Mouse (Mus musculus) midbrain, embryonic 10.5 days (tissue): ENCODE data around the gene C130079G13Rik. TPM values are rescaled to one million over a fixed set of nuclear protein-coding genes. Genes with fewer than 3 reads are reported as not detected.
"Not testable (repeated sequence)": the region's sequence is repeated elsewhere in the genome, so short reads cannot be mapped to it uniquely, and the experiment has no call there.

Experiments
- DNase-seq: peaks from one replicate; pipeline ENCODE4 v3.0.0-alpha.2; 2017; ENCODE audit warnings: low spot score
- H3K27ac ChIP-seq: fragments of 300-500 bp; sonication (generic); replicated peaks from 2 replicates; pipeline ENCODE4 v1.5.1; 2016; ENCODE audit warnings: mild to moderate bottlenecking
- H3K27me3 ChIP-seq: fragments of 300-500 bp; sonication (generic); 2 replicates; pipeline ENCODE4 v1.6.1; 2016; ENCODE audit warnings: low read depth, mild to moderate bottlenecking; ENCODE audit not compliant: poor library complexity, severe bottlenecking
- H3K36me3 ChIP-seq: fragments of 300-500 bp; sonication (generic); 2 replicates; pipeline ENCODE4 v1.6.1; 2016; ENCODE audit warnings: mild to moderate bottlenecking, moderate library complexity
- H3K4me1 ChIP-seq: fragments of 300-500 bp; sonication (generic); 2 replicates; pipeline ENCODE4 v1.6.1; 2016
- H3K4me3 ChIP-seq: fragments of 300-500 bp; sonication (generic); 2 replicates; pipeline ENCODE4 v1.5.1; 2016; ENCODE audit warnings: mild to moderate bottlenecking, moderate library complexity
- H3K9me3 ChIP-seq: fragments of 300-500 bp; sonication (generic); replicated peaks from 2 replicates; pipeline ENCODE4 v1.6.1; 2016; ENCODE audit warnings: mild to moderate bottlenecking
- WGBS: fragments of 180-500 bp; shearing (Covaris S2); methylation state at CpG from one replicate; pipeline ENCODE4 v1.1.7; 2016; 5-methylcytosine and 5-hydroxymethylcytosine counted together
- polyA plus RNA-seq: library from polyadenylated mRNA; unstranded; fragments of >200 nt; fragmentation: Nextera tagmentation; extraction: Ambion mirVana; gene quantifications from 2 replicates; pipeline ENCODE4 v1.2.1, GENCODE M21; 2016

C130079G13Rik gene
- not detected in 2 replicates for polyA plus RNA-seq

DNA sequence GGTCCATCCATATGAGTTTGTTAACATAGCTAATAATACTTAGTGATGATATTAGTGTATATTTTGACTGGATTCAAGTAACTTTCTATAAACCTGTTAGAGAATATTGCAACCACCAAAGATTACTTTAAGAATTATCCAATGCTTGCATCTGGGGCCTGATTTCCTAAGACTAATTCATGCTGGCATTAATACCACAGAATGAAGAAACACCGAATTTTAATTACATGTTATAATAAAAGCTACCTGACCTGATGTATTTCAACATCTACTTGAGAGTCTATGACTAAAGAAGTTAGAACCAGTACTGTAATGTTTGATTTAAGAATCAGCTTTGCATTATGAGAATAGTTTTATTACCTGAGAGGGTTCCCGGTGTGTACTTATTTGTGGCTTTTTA lies at the start of gene C130079G13Rik:
Gene C130079G13Rik (plus strand): TSS at position 301 of the 400 bp plus-strand sequence.
- no peak for DNase-seq
- Histone ChIP-seq H3K36me3 (no peaks in the 10 kb centered on the region), H3K4me1 (no peaks in the 10 kb centered on the region), H3K4me3 (no peak within 1 kb of the TSS), H3K27me3 (no peaks in the 10 kb centered on the region), H3K9me3 (no peaks in the 10 kb centered on the region), H3K27ac (no peak within 1 kb of the TSS)
- 86% methylated on average over 2 of the region's 2 CpGs for WGBS

DNA sequence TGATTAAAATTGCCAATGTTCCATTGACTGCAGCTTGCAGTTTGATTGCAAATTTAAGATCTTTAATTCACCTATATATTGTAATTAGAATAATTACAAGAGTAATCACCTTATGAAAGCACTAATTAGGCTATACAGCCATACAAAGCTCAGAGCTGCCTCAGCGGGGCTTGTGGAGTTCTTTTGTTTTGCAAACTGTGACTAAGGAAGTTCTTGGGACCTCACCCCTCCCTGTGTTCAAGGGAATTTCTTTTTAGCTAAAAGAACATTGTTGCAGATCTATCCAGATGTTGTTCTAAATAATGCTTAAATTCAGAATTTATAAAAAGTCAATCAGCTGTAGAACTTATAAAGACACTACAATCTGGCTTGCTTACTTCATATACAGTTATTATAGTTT lies 47.4 kb upstream of the C130079G13Rik start:
- H3K36me3 ChIP-seq, H3K9me3 ChIP-seq, DNase-seq, H3K4me1 ChIP-seq, H3K27me3 ChIP-seq, H3K4me3 ChIP-seq, H3K27ac ChIP-seq: not testable (repeated sequence)
- WGBS = 31% methylated on average over 1 of the region's 1 CpGs

GRCm38 (mm10) chr3:59879801-59880554 lies 45.0 kb upstream of the C130079G13Rik start:
- WGBS = 70% methylated on average over 7 of the region's 7 CpGs
- H3K27me3 ChIP-seq = not testable (repeated sequence)

DNA sequence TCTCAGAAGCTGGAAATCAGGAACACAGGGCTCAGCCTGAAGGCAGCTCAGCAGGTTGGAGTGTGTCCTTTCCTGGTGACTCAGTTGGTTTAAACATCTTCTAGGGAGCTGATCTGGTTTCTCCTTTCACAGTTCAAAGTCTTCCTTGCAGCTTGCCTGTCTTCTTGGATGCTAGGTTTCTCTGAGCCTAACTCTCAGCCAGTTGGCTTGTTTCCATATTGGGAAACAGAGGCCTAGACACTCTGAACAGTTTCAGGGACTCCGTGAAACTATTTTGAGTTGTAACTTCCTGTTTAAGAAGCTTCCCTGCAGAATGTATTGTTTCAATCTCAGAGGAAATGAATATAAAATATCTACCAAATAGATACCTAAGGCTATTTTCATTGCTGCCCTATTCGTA lies 31.7 kb upstream of the C130079G13Rik start:
- Histone ChIP-seq H3K4me1 (no peaks in the 10 kb centered on the region), H3K27ac (no peak overlapping the region), H3K27me3 (no peaks in the 10 kb centered on the region), H3K36me3 (no peaks in the 10 kb centered on the region), H3K4me3 (no peak overlapping the region), H3K9me3 (no peaks in the 10 kb centered on the region)
- no peak for DNase-seq
- 88% methylated on average over 2 of the region's 2 CpGs for WGBS

More at GRCm38 (mm10) chr3:59879801-59880554, 45.0 kb upstream of the C130079G13Rik start:
- DNase-seq, H3K36me3 ChIP-seq, H3K4me1 ChIP-seq, H3K9me3 ChIP-seq, H3K27ac ChIP-seq, H3K4me3 ChIP-seq: not testable (repeated sequence)

DNA sequence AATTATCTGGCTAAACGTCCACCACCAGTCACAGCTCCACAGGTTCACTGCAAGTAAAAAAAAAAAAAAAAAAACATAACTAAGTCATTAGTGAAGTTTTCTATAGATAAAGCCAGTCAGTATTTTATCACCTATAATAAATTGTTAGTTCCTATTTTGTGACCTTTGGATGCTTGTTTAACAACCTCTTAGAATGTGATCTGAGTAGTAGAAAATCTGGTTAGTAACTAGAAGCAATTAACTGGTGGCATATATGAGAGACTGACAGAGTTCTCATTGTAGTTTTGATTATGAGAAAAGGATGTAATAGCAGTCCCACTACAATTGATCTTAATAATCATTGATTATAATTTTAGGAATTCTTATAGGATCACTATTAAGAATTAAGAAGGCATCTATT lies 9.6 kb downstream of the C130079G13Rik start:
- H3K27me3 ChIP-seq = no peaks in the 10 kb centered on the region
- H3K4me1 ChIP-seq = no peaks in the 10 kb centered on the region
- H3K36me3 ChIP-seq = no peaks in the 10 kb centered on the region
- H3K27ac ChIP-seq = no peak overlapping the region
- no peaks in the 10 kb centered on the region for H3K9me3 ChIP-seq
- 85% methylated on average over 1 of the region's 1 CpGs for WGBS
- no peak for DNase-seq
- no peak overlapping the region for H3K4me3 ChIP-seq

GRCm38 (mm10) chr3:59947294-59947950 lies 22.4 kb downstream of the C130079G13Rik start:
- Histone ChIP-seq H3K27me3 (no peaks in the 10 kb centered on the region), H3K27ac (no peak overlapping the region), H3K4me3 (no peak overlapping the region), H3K4me1 (no peaks in the 10 kb centered on the region), H3K36me3 (no peaks in the 10 kb centered on the region), H3K9me3 (no peaks in the 10 kb centered on the region)
- no peak for DNase-seq
- WGBS = 94% methylated on average over 10 of the region's 10 CpGs

DNA sequence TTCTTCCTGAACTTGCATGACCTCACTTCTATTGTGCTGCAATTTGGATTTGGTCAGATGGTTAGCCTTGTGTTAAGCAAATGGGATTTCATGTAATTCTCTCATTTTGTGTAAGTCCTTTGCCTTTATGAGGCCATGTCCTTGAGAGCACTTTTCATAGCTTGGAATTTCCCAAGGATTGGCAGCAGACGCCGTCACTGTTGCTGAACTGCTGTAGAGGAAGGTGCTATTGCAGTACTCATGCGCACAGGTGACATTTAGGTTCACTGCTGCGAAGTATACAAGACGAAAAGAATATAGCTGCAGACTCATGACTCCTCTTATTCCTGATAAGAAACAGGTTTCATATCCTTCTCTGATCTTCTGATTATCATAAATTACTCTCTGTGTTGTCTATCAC lies 45.9 kb downstream of the C130079G13Rik start:
- 91% methylated on average over 5 of the region's 5 CpGs for WGBS
- no peak overlapping the region for H3K27ac ChIP-seq
- no peaks in the 10 kb centered on the region for H3K27me3 ChIP-seq
- no peaks in the 10 kb centered on the region for H3K9me3 ChIP-seq
- no peak for DNase-seq
- no peak overlapping the region for H3K4me3 ChIP-seq
- no peaks in the 10 kb centered on the region for H3K36me3 ChIP-seq
- H3K4me1 ChIP-seq = no peaks in the 10 kb centered on the region

- H3K4me3 ChIP-seq = no peak overlapping the region
- H3K27ac ChIP-seq = no peak overlapping the region
- no peaks in the 10 kb centered on the region for H3K9me3 ChIP-seq
- no peaks in the 10 kb centered on the region for H3K36me3 ChIP-seq
- no peak for DNase-seq
- no peaks in the 10 kb centered on the region for H3K27me3 ChIP-seq
- H3K4me1 ChIP-seq = no peaks in the 10 kb centered on the region
Measured at GRCm38 (mm10) chr3:59974591-59974990, 49.6 kb downstream of the C130079G13Rik start.

Other genes with a start within 250 kb of the C130079G13Rik start
- gene Gm5538, start 195.4 kb upstream of the C130079G13Rik start, polyA plus RNA-seq = not detected in 2 replicates
- not detected in 2 replicates for gene Gm8298, start 64.2 kb upstream of the C130079G13Rik start, polyA plus RNA-seq
- not detected in 2 replicates for gene Aadacl2, start 81.5 kb downstream of the C130079G13Rik start, polyA plus RNA-seq
- not detected in 2 replicates for gene Aadac, start 100.5 kb downstream of the C130079G13Rik start, polyA plus RNA-seq
- gene Sucnr1, start 156.7 kb downstream of the C130079G13Rik start, polyA plus RNA-seq = not detected in 2 replicates